Mouse (Mus musculus) heart, embryonic 15.5 days (tissue): ENCODE measurements around the gene Olfr523. TPM values are rescaled to one million over a fixed set of nuclear protein-coding genes. Genes with fewer than 3 reads are reported as not detected.

Experiments
- ATAC-seq: fragments of 200-750 bp; cut with Nextera tagmentation; replicated peaks from 2 replicates; pipeline ENCODE4 v1.8.0; 2017; ENCODE audit warnings: low read depth, moderate TSS enrichment; ENCODE audit not compliant: insufficient number of reproducible peaks, insufficient read depth, low FRiP score
- H3K27ac ChIP-seq: fragments of 300-500 bp; sonication (generic); 2 replicates; pipeline ENCODE4 v1.5.1; 2015; ENCODE audit warnings: mild to moderate bottlenecking, inconsistent platforms
- H3K27me3 ChIP-seq: fragments of 300-500 bp; sonication (generic); 2 replicates; pipeline ENCODE4 v1.6.1; 2015; ENCODE audit warnings: inconsistent platforms
- H3K36me3 ChIP-seq: fragments of 300-500 bp; sonication (generic); 2 replicates; pipeline ENCODE4 v1.6.1; 2015; ENCODE audit warnings: mild to moderate bottlenecking, inconsistent platforms
- H3K4me1 ChIP-seq: fragments of 300-500 bp; sonication (generic); replicated peaks from 2 replicates; pipeline ENCODE4 v1.6.1; 2015; ENCODE audit warnings: inconsistent platforms
- H3K4me2 ChIP-seq: fragments of 300-500 bp; sonication (generic); 2 replicates; pipeline ENCODE4 v1.6.1; 2015; ENCODE audit warnings: inconsistent platforms, mild to moderate bottlenecking, moderate library complexity
- H3K4me3 ChIP-seq: fragments of 300-500 bp; sonication (generic); 2 replicates; pipeline ENCODE4 v1.5.1; 2015; ENCODE audit warnings: mild to moderate bottlenecking, inconsistent platforms
- H3K9ac ChIP-seq: fragments of 300-500 bp; sonication (generic); 2 replicates; pipeline ENCODE4 v1.6.1; 2015; ENCODE audit warnings: mild to moderate bottlenecking, inconsistent platforms
- H3K9me3 ChIP-seq: fragments of 300-500 bp; sonication (generic); replicated peaks from 2 replicates; pipeline ENCODE4 v1.6.1; 2016; ENCODE audit warnings: inconsistent platforms
- WGBS: fragments of 180-500 bp; shearing (Covaris S2); methylation state at CpG from one replicate; pipeline ENCODE4 v1.1.7; 2015; ENCODE audit warnings: mixed read lengths; 5-methylcytosine and 5-hydroxymethylcytosine counted together
- polyA plus RNA-seq: library from polyadenylated mRNA; unstranded; fragments of >200 nt; fragmentation: Nextera tagmentation; extraction: Ambion mirVana; gene quantifications from 2 replicates; pipeline ENCODE4 v1.2.1, GENCODE M21; 2015

Olfr523 gene
- polyA plus RNA-seq, 1 experiment from 2014 or later, result not detected

DNA sequence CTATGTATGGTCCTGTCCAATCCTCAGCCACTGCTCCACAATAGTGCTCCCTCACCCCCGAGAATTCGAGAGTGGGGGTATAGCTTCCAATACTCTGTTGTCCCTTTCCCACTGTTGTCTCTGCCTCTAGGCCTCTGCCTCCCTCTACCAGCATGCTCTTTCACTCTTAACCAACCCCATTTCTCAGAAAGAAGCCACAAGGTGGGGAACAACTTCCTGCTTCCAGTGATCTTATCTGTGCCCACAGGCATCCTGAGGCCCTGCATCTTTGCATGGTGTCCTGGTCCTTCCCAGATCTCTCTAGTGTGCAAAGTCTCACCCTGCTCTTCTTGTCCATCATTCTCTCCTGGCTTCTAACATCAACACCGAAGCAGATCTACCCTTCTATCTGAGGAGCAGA is 33.9 kb downstream of the Olfr523 start:
- Histone ChIP-seq H3K27ac (no peak overlapping the region), H3K9me3 (no peaks in the 10 kb centered on the region), H3K9ac (no peak overlapping the region), H3K4me2 (no peak overlapping the region), H3K4me3 (no peak overlapping the region), H3K27me3 (no peaks in the 10 kb centered on the region), H3K4me1 (no peaks in the 10 kb centered on the region), H3K36me3 (no peaks in the 10 kb centered on the region)
- 74% methylated on average over 3 of the region's 3 CpGs for WGBS
- no peak for ATAC-seq

DNA sequence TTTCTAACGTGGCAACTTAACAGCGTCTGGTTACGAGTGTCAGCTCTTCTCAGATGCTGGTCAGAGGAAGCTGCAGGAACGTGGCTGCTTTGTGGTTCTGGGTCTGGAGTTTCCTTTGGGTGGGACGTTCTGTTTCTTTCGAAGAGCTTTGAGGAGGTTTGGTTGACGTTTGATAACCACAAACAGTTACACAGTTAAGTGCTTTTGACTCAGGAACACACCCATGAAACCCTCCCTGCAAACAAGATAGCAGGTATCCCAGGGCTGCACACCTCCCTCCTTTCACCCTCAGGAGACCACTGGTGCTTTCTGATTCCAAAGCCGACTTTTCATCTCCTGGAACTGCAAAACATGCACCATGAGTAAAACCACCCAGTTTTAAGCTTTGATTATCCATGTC is 35.1 kb downstream of the Olfr523 start:
- Histone ChIP-seq H3K4me2 (no peak overlapping the region), H3K27ac (no peak overlapping the region), H3K9ac (no peak overlapping the region), H3K4me3 (no peak overlapping the region), H3K9me3 (no peaks in the 10 kb centered on the region), H3K4me1 (no peaks in the 10 kb centered on the region), H3K27me3 (no peaks in the 10 kb centered on the region), H3K36me3 (no peaks in the 10 kb centered on the region)
- ATAC-seq, result no peak
- 63% methylated on average over 8 of the region's 8 CpGs for WGBS

- no peaks in the 10 kb centered on the region for H3K4me1 ChIP-seq
- H3K27me3 ChIP-seq, result no peaks in the 10 kb centered on the region
- H3K9ac ChIP-seq, result no peak overlapping the region
- H3K4me2 ChIP-seq, result no peak overlapping the region
- H3K4me3 ChIP-seq, result no peak overlapping the region
- no peak for ATAC-seq
- H3K9me3 ChIP-seq, result no peaks in the 10 kb centered on the region
- H3K27ac ChIP-seq, result no peak overlapping the region
- 70% methylated on average over 3 of the region's 3 CpGs for WGBS
- no peaks in the 10 kb centered on the region for H3K36me3 ChIP-seq
These were observed 35.7 kb downstream of the Olfr523 start for GRCm38 (mm10) chr7:140208677-140209076.

DNA sequence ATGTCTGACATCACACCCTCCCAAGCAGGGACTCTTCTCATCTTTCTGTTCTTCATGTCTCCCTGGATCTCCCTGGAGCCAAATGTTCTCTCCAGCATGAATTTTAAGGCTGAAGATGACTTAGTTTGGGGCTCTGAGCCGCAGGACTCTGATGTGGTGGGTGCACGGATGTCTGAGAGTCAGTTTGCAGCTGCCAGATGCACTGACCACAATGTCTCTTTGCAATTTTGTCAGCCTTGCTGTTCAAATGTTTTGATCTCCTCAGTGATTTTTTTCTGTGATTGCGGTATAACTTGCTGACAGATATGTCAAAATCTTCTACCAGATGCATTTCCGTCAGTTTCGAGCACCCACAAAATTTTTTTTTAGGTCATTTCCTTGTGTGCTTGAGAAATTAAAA is 40.8 kb downstream of the Olfr523 start:
- no peaks in the 10 kb centered on the region for H3K36me3 ChIP-seq
- H3K9me3 ChIP-seq, result no peaks in the 10 kb centered on the region
- 65% methylated on average over 5 of the region's 5 CpGs for WGBS
- H3K4me1 ChIP-seq, result no peaks in the 10 kb centered on the region
- H3K4me3 ChIP-seq, result no peak overlapping the region
- no peak overlapping the region for H3K4me2 ChIP-seq
- no peaks in the 10 kb centered on the region for H3K27me3 ChIP-seq
- H3K9ac ChIP-seq, result no peak overlapping the region
- no peak overlapping the region for H3K27ac ChIP-seq
- ATAC-seq, result no peak

DNA sequence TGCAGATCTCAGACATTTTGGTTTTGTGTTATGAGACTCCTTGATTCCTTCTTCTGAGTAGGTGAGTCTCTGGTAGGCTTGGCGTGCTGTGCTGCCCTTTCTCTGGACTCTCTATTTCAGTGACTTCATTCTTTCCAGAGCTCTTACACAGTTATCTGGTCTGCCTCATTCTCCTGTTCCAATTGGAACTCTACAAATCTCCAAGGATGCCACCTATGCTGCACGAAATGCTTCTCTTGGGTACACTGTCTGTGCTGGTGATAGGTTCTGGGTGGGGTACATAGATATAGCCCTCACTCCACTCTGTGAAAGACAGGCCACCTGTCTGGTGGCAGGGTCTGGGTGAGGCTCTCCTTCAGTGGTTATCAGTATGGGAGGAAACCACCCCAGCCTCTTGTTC is 45.0 kb downstream of the Olfr523 start, which contains the start of gene Cd163l1:
Gene Cd163l1 (plus strand): TSS at position 301 of the 400 bp plus-strand sequence.
- no peaks in the 10 kb centered on the region for H3K9me3 ChIP-seq
- no peak within 1 kb of the TSS for H3K4me2 ChIP-seq
- H3K4me3 ChIP-seq, result no peak within 1 kb of the TSS
- ATAC-seq, result no peak
- H3K27ac ChIP-seq, result no peak within 1 kb of the TSS
- H3K4me1 ChIP-seq, result no peaks in the 10 kb centered on the region
- H3K27me3 ChIP-seq, result no peaks in the 10 kb centered on the region
- H3K36me3 ChIP-seq, result no peaks in the 10 kb centered on the region
- 76% methylated on average over 2 of the region's 2 CpGs for WGBS
- no peak within 1 kb of the TSS for H3K9ac ChIP-seq

GRCm38 (mm10) chr7:140219268-140219667 is 46.3 kb downstream of the Olfr523 start:
- H3K27me3 ChIP-seq, result no peaks in the 10 kb centered on the region
- H3K9ac ChIP-seq, result no peak overlapping the region
- no peaks in the 10 kb centered on the region for H3K9me3 ChIP-seq
- H3K4me3 ChIP-seq, result no peak overlapping the region
- H3K36me3 ChIP-seq, result no peaks in the 10 kb centered on the region
- H3K4me2 ChIP-seq, result no peak overlapping the region
- 4% methylated on average over 1 of the region's 1 CpGs for WGBS
- no peak for ATAC-seq
- H3K4me1 ChIP-seq, result no peaks in the 10 kb centered on the region
- no peak overlapping the region for H3K27ac ChIP-seq

- Histone ChIP-seq H3K27ac (no peak overlapping the region), H3K27me3 (no peaks in the 10 kb centered on the region), H3K36me3 (no peaks in the 10 kb centered on the region), H3K9me3 (no peaks in the 10 kb centered on the region), H3K4me2 (no peak overlapping the region), H3K4me1 (no peaks in the 10 kb centered on the region), H3K4me3 (no peak overlapping the region), H3K9ac (no peak overlapping the region)
- ATAC-seq, result no peak
- WGBS, result 79% methylated on average over 4 of the region's 4 CpGs
These were observed 47.4 kb downstream of the Olfr523 start for GRCm38 (mm10) chr7:140220375-140220774.

- no peaks in the 10 kb centered on the region for H3K4me1 ChIP-seq
- no peaks in the 10 kb centered on the region for H3K36me3 ChIP-seq
- H3K27ac ChIP-seq, result no peak overlapping the region
- WGBS, result 71% methylated on average over 13 of the region's 13 CpGs
- ATAC-seq, result no peak
- H3K4me3 ChIP-seq, result no peak overlapping the region
- no peaks in the 10 kb centered on the region for H3K9me3 ChIP-seq
- H3K9ac ChIP-seq, result no peak overlapping the region
- no peak overlapping the region for H3K4me2 ChIP-seq
- H3K27me3 ChIP-seq, result no peaks in the 10 kb centered on the region
These were observed 51.2 kb downstream of the Olfr523 start for GRCm38 (mm10) chr7:140224209-140224608.

Other genes starting within 250 kb of the Olfr523 start
- 0.60 TPM in 1 of 2 replicates, not detected in the other for gene Utf1, start 229.4 kb upstream of the Olfr523 start, polyA plus RNA-seq
- gene 6430531B16Rik, start 194.5 kb upstream of the Olfr523 start, polyA plus RNA-seq, result 0.57 TPM in 1 of 2 replicates, not detected in the other
- 1.3 and 3.1 TPM in 2 replicates for gene Adam8, start 180.7 kb upstream of the Olfr523 start, polyA plus RNA-seq
- 27.6 and 32.0 TPM in 2 replicates for gene Zfp511, start 136.8 kb upstream of the Olfr523 start, polyA plus RNA-seq
- 27.4 and 37.0 TPM in 2 replicates for gene Tubgcp2, start 136.5 kb upstream of the Olfr523 start, polyA plus RNA-seq
- gene Msx3, start 124.1 kb upstream of the Olfr523 start, polyA plus RNA-seq, result not detected in 2 replicates
- gene Caly, start 90.7 kb upstream of the Olfr523 start, polyA plus RNA-seq, result 0.45 and 0.67 TPM in 2 replicates
- 0.29 TPM in 1 of 2 replicates, not detected in the other for gene Prap1, start 79.8 kb upstream of the Olfr523 start, polyA plus RNA-seq
- gene Fuom, start 70.8 kb upstream of the Olfr523 start, polyA plus RNA-seq, result 79.5 and 107 TPM in 2 replicates
- 11.1 and 11.7 TPM in 2 replicates for gene Paox, start 57.4 kb upstream of the Olfr523 start, polyA plus RNA-seq
- gene Echs1, start 56.7 kb upstream of the Olfr523 start, polyA plus RNA-seq, result 192 and 217 TPM in 2 replicates
- gene Mtg1, start 35.7 kb upstream of the Olfr523 start, polyA plus RNA-seq, result 27.8 and 33.4 TPM in 2 replicates
- gene Sprn, start 18.3 kb upstream of the Olfr523 start, polyA plus RNA-seq, result 0.05 and 0.36 TPM in 2 replicates
- gene Olfr522, start 8.5 kb upstream of the Olfr523 start, polyA plus RNA-seq, result not detected in 2 replicates
- gene Olfr524, start 32.7 kb downstream of the Olfr523 start, polyA plus RNA-seq, result 0.06 and 0.42 TPM in 2 replicates
- gene Cd163l1, start 45.0 kb downstream of the Olfr523 start, polyA plus RNA-seq, result 0.87 and 8.2 TPM in 2 replicates
- 0.04 and 0.52 TPM in 2 replicates for gene 5830411N06Rik, start 74.1 kb downstream of the Olfr523 start, polyA plus RNA-seq
- gene Olfr525, start 147.6 kb downstream of the Olfr523 start, polyA plus RNA-seq, result not detected in 2 replicates
- not detected in 2 replicates for gene Olfr527, start 160.8 kb downstream of the Olfr523 start, polyA plus RNA-seq
- not detected in 2 replicates for gene Olfr60, start 188.5 kb downstream of the Olfr523 start, polyA plus RNA-seq
- not detected in 2 replicates for gene Olfr530, start 203.1 kb downstream of the Olfr523 start, polyA plus RNA-seq
- not detected in 2 replicates for gene Olfr531, start 229.7 kb downstream of the Olfr523 start, polyA plus RNA-seq
- not detected in 2 replicates for gene Olfr532, start 248.4 kb downstream of the Olfr523 start, polyA plus RNA-seq